Mouse (Mus musculus): ENCODE measurements around the gene Nxpe5. TPM values are rescaled to one million over a fixed set of nuclear protein-coding genes. Genes with fewer than 3 reads are reported as not detected.
A peak's percentile ranks its signal among the peaks of the same experiment; 100 is the strongest.

The Nxpe5 gene
- polyA plus RNA-seq, 1 experiment from 2014 or later, result 0.44 TPM

DNA sequence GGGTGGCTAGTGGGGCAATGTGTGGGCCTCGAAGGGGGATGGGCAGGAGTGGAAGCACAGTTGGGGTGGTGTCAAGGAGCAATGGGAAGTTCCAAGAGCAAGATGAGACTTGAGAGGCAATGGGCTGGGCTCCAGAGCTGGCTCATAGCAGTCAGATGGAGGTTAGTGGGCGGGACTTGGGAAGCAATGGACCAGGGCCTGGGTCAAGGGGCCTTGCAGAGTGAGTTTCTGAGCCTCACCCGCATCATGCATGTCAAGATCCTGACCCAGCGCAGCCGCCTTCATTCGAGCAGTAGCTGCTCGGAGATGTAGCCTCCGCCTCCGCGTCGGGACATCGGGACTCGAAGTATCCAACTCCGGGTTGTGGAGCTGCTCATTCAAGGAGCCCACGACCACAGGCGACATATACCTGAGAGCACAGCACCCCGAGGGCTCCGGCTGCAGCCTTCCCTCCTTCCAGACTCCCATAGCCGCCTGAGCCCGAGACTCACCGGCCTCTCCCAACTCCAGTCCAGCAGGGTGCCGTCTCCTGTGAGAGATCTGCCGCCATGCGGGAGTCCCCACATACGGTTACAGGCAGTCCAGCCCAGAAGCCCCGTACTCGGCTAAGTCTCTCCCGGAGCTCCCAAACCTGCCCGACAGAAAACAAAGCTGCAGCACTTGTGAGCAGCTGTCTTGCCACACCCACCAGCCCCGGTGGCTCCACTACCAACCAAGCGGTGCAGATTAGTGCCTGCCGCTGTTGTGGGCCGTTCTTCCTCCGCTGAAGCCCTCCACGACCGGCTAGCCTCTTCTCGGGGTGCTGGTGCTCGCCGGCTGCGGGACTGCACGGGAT is 49.7 kb downstream of the Nxpe5 start:
- DNase-seq (ENCODE audit: low spot score), result no peak

GRCm38 (mm10) chr5:138277994-138278393 is 52.3 kb downstream of the Nxpe5 start:
- DNase-seq (ENCODE audit: low spot score), result no peak

- DNase-seq (ENCODE audit: low spot score), result peak; percentile 97
These were observed 54.1 kb downstream of the Nxpe5 start, which contains the start of the genes Gm43720, Gpc2 and Stag3 for GRCm38 (mm10) chr5:138279585-138280424. Gene Gm43720, minus strand, starts transcription at chr5:138279958. Gene Gpc2, minus strand, starts transcription at chr5:138280005. Gene Stag3, plus strand, starts transcription at chr5:138280240.

DNA sequence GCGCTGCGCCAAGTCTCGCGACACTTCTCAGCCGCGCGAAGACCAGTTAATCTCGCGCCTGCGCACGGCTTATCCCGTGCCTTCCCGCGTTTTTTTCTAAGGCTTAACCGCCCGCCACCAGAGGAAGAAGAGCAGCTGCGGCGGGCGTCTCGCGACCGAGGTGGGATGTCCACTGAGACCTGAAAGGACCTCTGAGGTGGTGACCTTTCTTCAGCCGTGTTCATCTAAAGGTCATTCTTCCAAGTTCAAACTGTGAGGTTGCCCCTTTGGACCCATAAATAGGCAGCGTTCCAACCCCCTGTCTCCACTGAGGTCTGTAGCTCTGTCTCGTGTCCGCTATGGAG is 54.7 kb downstream of the Nxpe5 start:
- no peak for DNase-seq (ENCODE audit: low spot score)

- DNase-seq (ENCODE audit: low spot score), result no peak
These were observed 55.1 kb downstream of the Nxpe5 start for GRCm38 (mm10) chr5:138280829-138281228.

DNA sequence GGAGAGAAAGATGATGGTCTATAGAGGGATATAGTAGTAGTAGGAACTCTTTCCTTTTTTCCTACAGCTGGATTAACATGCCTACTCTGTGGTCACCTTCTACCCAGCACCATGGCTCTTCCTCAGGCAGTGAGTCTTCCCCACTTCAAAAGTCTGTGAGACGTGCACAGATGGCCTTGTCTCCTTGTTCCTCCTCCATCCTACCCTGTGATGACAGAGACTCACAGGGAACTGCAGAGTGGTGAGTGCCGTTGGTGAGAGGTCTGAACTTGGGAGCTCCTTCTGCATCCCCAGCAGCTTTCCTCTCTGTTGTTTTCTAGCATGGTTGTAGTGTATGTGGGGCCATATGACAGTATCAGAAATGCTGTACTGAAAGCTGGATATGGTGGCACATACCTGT is 56.1 kb downstream of the Nxpe5 start:
- no peak for DNase-seq (ENCODE audit: low spot score)

DNA sequence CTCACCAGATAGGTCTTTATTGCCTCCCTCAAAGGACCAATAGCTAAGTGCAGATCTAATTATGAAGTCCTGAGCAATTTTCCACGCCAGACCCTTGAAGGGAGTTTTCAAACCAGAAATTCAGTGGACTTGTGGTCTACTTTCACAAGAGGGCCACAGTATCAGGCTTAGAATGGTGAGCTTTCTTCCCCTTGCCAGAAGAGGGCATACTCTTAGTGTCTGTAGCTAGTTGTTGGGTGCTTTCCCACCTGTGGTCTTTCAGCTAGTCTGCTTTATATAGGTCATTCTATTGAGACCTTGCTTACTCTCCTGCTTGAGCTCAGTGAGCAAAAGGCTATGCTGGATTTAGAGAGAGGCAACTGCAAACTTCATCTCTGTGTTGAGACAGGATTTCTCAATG is 57.8 kb downstream of the Nxpe5 start:
- DNase-seq (ENCODE audit: low spot score), result peak; percentile 17

DNA sequence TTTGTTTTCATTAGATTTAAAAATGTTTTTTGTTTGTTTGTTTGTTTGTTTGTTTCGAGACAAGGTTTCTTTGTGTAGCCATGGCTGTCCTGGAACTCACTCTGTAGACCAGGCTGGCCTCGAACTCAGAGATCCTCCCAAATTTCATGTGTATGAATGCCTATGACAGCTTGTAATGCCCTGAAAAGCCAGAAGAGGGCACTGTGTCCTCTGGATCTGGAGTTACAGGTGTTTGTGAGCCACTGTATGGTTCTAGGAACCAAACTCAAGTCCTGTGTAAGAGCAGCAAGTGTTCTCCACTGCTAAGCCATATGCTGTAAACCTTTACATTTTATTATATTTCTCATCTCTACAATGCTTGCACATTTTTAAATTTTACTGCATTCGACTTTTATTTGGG is 62.2 kb downstream of the Nxpe5 start:
- peak; percentile 17 for DNase-seq (ENCODE audit: low spot score)

GRCm38 (mm10) chr5:138291638-138292037 is 65.9 kb downstream of the Nxpe5 start:
- DNase-seq (ENCODE audit: low spot score), result no peak

- no peak for DNase-seq (ENCODE audit: low spot score)
These were observed 68.5 kb downstream of the Nxpe5 start for GRCm38 (mm10) chr5:138294158-138294557.

DNA sequence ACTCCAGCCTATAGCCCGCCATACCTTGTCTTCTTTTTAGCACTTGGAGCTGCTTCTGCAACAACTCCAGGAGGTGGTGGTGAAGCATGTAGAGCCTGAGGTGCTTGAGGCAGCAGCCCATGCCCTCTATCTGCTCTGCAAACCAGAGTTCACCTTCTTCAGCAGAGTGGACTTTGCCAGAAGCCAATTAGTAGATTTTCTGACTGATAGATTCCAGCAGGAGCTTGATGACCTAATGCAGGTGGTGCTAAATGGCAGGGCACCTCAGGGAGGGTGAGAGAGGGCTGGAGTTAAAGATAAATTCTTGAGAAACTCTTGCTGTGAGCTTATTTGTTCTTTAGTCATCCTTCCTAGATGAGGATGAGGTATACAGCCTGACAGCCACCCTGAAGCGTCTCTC is 73.9 kb downstream of the Nxpe5 start:
- no peak for DNase-seq (ENCODE audit: low spot score)

Other genes starting within 250 kb of the Nxpe5 start
- 0.15 and 0.27 TPM in 2 replicates for gene Azgp1, start 244.4 kb upstream of the Nxpe5 start, polyA plus RNA-seq (2015; fragmentation: Nextera tagmentation; extraction: Ambion mirVana)
- not detected in 2 replicates for gene Smok3a, start 204.6 kb upstream of the Nxpe5 start, polyA plus RNA-seq (2015; fragmentation: Nextera tagmentation; extraction: Ambion mirVana)
- not detected in 2 replicates for gene Smok3b, start 204.5 kb upstream of the Nxpe5 start, polyA plus RNA-seq (2015; fragmentation: Nextera tagmentation; extraction: Ambion mirVana)
- gene Smok3c, start 172.7 kb upstream of the Nxpe5 start, polyA plus RNA-seq (2015; fragmentation: Nextera tagmentation; extraction: Ambion mirVana), result not detected in 2 replicates
- gene Zkscan1, start 140.8 kb upstream of the Nxpe5 start, polyA plus RNA-seq (2015; fragmentation: Nextera tagmentation; extraction: Ambion mirVana), result 8.5 and 8.6 TPM in 2 replicates
- gene Zscan21, start 109.0 kb upstream of the Nxpe5 start, polyA plus RNA-seq (2015; fragmentation: Nextera tagmentation; extraction: Ambion mirVana), result 39.4 and 40.9 TPM in 2 replicates
- gene Zfp113, start 70.2 kb upstream of the Nxpe5 start, polyA plus RNA-seq (2015; fragmentation: Nextera tagmentation; extraction: Ambion mirVana), result 14.8 and 15.8 TPM in 2 replicates
- 214 and 223 TPM in 2 replicates for gene Cops6, start 64.8 kb upstream of the Nxpe5 start, polyA plus RNA-seq (2015; fragmentation: Nextera tagmentation; extraction: Ambion mirVana)
- gene Ap4m1, start 53.9 kb upstream of the Nxpe5 start, polyA plus RNA-seq (2015; fragmentation: Nextera tagmentation; extraction: Ambion mirVana), result 9.2 and 9.8 TPM in 2 replicates
- gene Mcm7, start 53.5 kb upstream of the Nxpe5 start, polyA plus RNA-seq (2015; fragmentation: Nextera tagmentation; extraction: Ambion mirVana), result 281 and 296 TPM in 2 replicates
- gene Taf6, start 38.4 kb upstream of the Nxpe5 start, polyA plus RNA-seq (2015; fragmentation: Nextera tagmentation; extraction: Ambion mirVana), result 44.1 and 54.5 TPM in 2 replicates
- gene Cnpy4, start 38.4 kb upstream of the Nxpe5 start, polyA plus RNA-seq (2015; fragmentation: Nextera tagmentation; extraction: Ambion mirVana), result 33.2 and 34.2 TPM in 2 replicates
- 10.2 and 10.8 TPM in 2 replicates for gene Mblac1, start 31.6 kb upstream of the Nxpe5 start, polyA plus RNA-seq (2015; fragmentation: Nextera tagmentation; extraction: Ambion mirVana)
- gene Lamtor4, start 29.6 kb downstream of the Nxpe5 start, polyA plus RNA-seq (2015; fragmentation: Nextera tagmentation; extraction: Ambion mirVana), result 83.9 and 88.4 TPM in 2 replicates
- 5.7 and 7.6 TPM in 2 replicates for gene BC037034, start 38.1 kb downstream of the Nxpe5 start, polyA plus RNA-seq (2015; fragmentation: Nextera tagmentation; extraction: Ambion mirVana)
- 1.8 and 2.4 TPM in 2 replicates for gene Gal3st4, start 46.9 kb downstream of the Nxpe5 start, polyA plus RNA-seq (2015; fragmentation: Nextera tagmentation; extraction: Ambion mirVana)
- gene Gm43720, start 54.1 kb downstream of the Nxpe5 start, polyA plus RNA-seq (2015; fragmentation: Nextera tagmentation; extraction: Ambion mirVana), result 0.04 TPM in 1 of 2 replicates, not detected in the other
- gene Gpc2, start 54.1 kb downstream of the Nxpe5 start, polyA plus RNA-seq (2015; fragmentation: Nextera tagmentation; extraction: Ambion mirVana), result 3.1 and 4.1 TPM in 2 replicates
- gene Stag3, start 54.3 kb downstream of the Nxpe5 start, polyA plus RNA-seq (2015; fragmentation: Nextera tagmentation; extraction: Ambion mirVana), result 2.3 and 3.2 TPM in 2 replicates
- 0.38 and 1.0 TPM in 2 replicates for gene Pvrig, start 116.1 kb downstream of the Nxpe5 start, polyA plus RNA-seq (2015; fragmentation: Nextera tagmentation; extraction: Ambion mirVana)
- gene Zfp157, start 215.6 kb downstream of the Nxpe5 start, polyA plus RNA-seq (2015; fragmentation: Nextera tagmentation; extraction: Ambion mirVana), result 19.2 and 22.6 TPM in 2 replicates